Mouse (Mus musculus): ENCODE data around the gene Atp13a1. TPM values are rescaled to one million over a fixed set of nuclear protein-coding genes. Genes with fewer than 3 reads are reported as not detected.

Atp13a1 gene
- total RNA-seq (2023) = 25.5 and 29.7 TPM in 2 replicates

DNA sequence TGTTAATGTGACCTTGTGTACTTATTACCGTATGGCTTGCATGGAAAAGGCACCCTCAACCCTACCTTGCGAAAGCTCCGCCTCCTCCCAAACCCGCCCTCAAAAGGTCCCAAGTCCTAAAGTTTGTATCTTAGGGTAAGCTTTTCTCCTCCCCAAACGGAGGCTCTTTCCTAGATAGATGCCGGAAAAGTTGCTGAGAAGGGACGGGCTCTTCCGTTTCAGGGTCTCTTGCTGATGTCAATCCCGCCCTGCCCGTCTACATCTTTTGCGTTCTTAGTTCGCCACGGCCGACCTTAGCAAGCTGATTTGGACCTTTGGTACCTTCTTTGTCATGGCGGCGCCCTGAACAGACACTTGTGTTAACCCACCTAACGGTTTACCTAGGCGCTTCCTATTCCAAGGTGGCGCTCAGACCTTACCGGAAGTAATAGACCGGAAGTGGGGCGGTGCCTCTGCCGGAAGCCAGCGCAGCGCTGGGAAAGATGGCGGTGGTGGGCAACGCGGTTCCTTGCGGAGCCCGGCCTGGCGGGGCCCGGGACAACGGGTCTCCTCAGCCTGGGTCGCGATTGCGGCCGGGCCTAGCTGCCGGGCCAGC is at the start of gene Atp13a1, which contains the start of gene Zfp866:
Atp13a1 (plus strand) TSS at position 391 of the 595 bp plus-strand sequence.
Zfp866 (minus strand) TSS at position 406 of the 595 bp plus-strand sequence.

DNA sequence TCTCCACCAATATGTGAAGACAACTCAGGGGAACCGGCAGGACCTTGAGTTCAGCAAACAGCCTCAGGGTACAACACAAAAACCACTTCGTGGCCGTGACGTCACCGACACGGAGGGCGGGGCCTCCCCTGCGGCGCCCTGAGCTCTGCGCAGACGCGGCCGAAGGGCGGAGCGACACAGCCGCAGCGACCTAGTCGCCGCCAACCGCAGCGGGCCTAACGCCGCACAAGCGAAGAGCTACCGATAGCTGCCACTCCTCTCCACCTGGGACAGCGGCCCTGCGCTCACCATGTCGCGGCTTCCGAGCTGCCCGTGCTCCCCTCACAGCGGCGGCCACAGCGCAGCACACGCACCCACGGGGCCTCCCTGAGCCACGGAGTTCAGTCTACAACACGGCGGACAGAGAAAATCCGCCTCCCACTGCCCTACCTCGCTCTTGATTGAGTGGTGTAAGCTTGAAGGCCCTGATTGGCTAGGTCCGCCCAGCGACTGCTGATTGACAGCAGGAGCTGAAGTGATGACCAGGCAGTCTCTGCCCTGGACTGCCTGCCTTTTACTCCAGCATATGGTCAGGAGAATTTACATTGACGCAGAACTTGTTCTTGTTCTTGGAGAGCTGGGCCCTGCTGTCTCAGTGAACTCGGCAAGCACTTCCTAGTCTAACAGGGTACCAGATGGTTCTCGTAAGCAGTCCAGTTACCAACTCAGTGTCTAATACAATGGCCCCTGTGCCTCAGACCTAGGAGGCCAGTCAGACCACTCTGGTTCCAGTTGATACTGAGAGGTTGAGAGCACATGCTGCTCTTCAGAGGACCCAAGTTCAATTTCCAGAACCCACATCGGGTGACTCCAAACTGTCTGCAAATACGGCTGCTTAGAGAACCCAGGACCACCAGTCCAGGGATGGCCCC is 41.2 kb upstream of the Atp13a1 start, which contains the start of gene Zfp963:
Zfp963 (minus strand) TSS at position 427 of the 911 bp plus-strand sequence.

DNA sequence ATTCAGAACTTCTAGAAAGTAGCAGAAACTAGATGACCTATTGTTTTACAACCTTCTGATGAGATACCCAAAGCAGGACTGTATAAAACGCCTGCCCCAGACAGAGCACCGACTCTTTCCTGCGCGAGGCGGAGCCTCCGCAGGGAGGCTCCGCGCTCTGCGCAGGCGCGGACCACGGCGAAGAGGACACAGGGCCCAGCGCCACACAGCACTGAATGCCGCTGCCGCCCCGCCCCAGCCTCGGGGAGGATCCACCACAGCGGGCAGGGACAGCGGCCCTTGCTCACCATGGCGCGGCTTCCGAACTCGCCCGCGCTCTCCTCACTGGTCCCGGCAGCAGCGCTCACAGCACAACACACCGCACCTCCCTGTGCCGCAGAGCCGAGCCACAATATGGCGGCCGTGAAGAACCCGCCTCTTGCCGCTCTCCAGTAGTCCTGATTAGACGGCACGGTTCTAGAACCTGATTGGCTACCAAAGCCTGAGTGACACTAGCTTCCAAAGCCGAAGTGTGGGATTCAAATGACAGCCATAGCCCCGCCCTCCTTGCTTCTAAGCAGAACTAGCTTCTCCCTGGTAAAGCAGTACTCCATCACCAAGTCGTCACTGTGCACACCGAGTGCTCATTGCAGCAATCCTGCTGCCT is 16.3 kb upstream of the Atp13a1 start, which contains the start of gene Gm20422:
Gm20422 (minus strand) TSS at position 384 of the 646 bp plus-strand sequence.

DNA sequence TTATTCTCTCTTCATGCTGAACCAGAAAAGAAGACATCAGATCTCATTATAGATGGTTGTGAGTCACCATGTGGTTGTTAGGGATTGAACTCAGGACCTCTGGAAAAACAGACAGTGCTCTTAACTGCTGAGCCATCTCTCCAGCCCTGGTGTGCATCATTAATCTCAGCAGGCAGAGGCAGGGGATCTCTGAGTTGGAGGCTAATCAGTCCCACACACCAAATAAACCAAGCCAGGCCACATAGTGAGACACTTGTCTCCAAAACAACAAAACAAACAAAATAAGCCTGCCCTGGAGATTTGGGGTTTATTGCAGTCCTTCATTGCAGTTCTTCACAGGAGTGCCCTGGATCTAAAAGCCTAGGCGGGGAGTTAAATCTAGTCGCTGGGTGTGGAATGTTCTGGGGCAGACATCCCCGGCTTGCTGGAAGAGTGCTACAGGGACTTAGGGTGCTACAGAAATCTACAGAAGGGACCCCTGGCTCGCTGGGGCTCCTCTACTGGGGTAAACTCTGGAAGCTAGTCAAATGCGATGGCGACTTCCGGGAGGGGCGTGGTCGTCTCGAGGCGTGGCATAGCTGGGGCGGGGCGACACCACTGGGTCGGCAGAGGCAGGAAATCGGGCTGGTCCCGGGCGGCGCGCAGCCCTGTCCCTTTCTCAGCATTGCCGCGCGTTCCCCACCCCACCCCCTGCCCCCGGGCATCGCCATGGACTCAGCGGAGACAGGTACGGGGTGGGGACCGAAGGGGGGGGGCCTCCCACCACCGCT is 17.3 kb downstream of the Atp13a1 start, which contains the start of gene Gmip:
Gmip (plus strand) TSS at position 586 of the 770 bp plus-strand sequence.

DNA sequence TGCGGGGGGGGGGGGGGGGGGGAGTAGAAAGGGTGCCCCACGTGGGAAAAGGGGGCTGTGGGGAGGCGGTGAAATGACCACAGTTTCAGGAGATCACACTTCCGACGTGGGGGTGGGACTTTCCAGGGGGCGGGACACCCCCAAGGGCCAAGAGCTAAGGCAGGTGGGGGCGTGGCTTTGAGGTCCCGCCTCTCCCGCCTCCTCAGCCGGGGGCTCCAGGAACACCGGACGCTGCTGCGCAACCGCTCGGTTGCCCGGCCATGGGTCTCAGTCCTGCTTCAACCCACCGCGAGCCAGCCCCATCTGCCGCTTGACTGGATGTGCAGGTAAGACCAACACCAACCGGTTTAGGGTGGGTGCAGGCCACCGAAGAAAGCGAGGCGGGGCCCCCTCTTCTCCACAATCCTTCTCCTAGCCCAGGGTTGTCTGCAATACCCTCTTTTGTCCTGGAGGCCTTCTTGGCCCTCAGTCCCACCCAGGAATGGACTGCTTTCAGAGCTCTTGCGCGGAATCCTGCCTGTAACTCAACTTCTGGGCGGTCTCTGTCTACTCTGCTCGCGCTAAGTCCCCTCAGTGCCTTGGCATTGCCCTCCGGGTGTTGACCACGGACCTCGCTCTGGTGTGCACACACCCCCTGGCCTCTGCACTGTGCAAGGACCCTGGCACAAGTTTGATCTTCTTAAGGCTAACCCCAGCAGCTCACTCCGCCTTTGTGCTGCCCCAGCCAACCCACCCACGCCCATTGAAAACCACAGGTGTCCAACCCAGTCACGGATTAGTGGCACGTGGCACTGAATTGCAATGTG is 31.6 kb downstream of the Atp13a1 start, which contains the start of gene Lpar2:
Lpar2 (plus strand) TSS at position 44 of the 806 bp plus-strand sequence.

DNA sequence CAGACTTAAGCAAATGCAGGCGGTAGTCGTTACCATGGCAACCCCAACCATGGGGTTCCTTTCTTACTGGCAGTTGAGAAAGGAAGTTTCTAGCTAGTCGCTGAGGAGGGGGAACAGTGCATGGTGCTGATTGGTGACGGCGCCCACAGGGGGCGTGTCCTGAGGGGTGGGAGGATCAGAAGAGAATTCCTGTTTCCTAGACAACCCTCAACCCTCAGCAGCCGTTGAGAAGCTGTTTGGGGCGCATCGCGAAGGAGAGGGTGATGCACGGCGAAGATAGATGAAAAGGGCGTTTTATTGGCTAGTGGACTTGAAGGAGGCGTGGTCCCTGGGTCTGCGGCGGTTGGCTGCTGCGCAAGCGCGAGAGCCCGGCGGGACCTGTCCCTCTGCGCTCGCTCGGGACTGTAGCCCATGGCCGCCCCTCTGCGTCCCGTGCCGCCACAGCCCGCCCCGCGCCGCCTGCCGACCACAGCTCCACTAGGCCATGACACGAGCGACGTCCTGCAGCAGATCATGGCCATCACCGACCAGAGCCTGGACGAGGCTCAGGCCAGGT is 41.4 kb downstream of the Atp13a1 start, which contains the start of gene Pbx4:
Pbx4 (plus strand) TSS at position 194 of the 556 bp plus-strand sequence.

Other genes with a start within 250 kb of the Atp13a1 start
- 43.0 and 61.8 TPM in 2 replicates for gene Zfp868, start 165.6 kb upstream of the Atp13a1 start, total RNA-seq (2023)
- not detected in 2 replicates for gene Zfp964, start 136.7 kb upstream of the Atp13a1 start, total RNA-seq (2023)
- 35.8 and 46.9 TPM in 2 replicates for gene Zfp869, start 80.4 kb upstream of the Atp13a1 start, total RNA-seq (2023)
- 1.0 and 2.1 TPM in 2 replicates for gene Zfp963, start 41.2 kb upstream of the Atp13a1 start, total RNA-seq (2023)
- gene Gm20422, start 16.3 kb upstream of the Atp13a1 start, total RNA-seq (2023) = 0.75 and 2.0 TPM in 2 replicates
- 16.2 and 22.4 TPM in 2 replicates for gene Zfp866, start within 50 bp of the Atp13a1 start, total RNA-seq (2023)
- gene Gmip, start 17.5 kb downstream of the Atp13a1 start, total RNA-seq (2023) = 542 and 837 TPM in 2 replicates
- gene Lpar2, start 31.3 kb downstream of the Atp13a1 start, total RNA-seq (2023) = 4.9 and 7.8 TPM in 2 replicates
- 0.50 and 1.5 TPM in 2 replicates for gene Pbx4, start 41.3 kb downstream of the Atp13a1 start, total RNA-seq (2023)
- not detected in 2 replicates for gene Cilp2, start 96.5 kb downstream of the Atp13a1 start, total RNA-seq (2023)
- gene Tssk6, start 111.0 kb downstream of the Atp13a1 start, total RNA-seq (2023) = 0.79 and 1.6 TPM in 2 replicates
- gene Ndufa13, start 111.4 kb downstream of the Atp13a1 start, total RNA-seq (2023) = 51.7 and 65.8 TPM in 2 replicates
- not detected in 2 replicates for gene Yjefn3, start 111.5 kb downstream of the Atp13a1 start, total RNA-seq (2023)
- gene Gatad2a, start 205.2 kb downstream of the Atp13a1 start, total RNA-seq (2023) = 63.0 and 64.7 TPM in 2 replicates